Mouse (Mus musculus) retina, postnatal 1 day (tissue): ENCODE data around the gene Rab11a.

Experiments
- DNase-seq: peaks from one replicate; pipeline ENCODE4 v3.0.0-alpha.2; 2012

Rab11a gene

GRCm38 (mm10) chr9:64690771-64691170 lies 46.8 kb downstream of the Rab11a start:
- DNase-seq: no peak

GRCm38 (mm10) chr9:64688015-64688394 lies 49.6 kb downstream of the Rab11a start:
- DNase-seq: no peak

- DNase-seq: peak; percentile 38
Observed at GRCm38 (mm10) chr9:64687122-64688014, 50.2 kb downstream of the Rab11a start.

- peak; percentile 58 for DNase-seq
Observed at GRCm38 (mm10) chr9:64671341-64672319, 65.9 kb downstream of the Rab11a start.

- no peak for DNase-seq
Observed at GRCm38 (mm10) chr9:64668001-64668400, 69.6 kb downstream of the Rab11a start.

- DNase-seq: no peak
Observed at GRCm38 (mm10) chr9:64667513-64667912, 70.0 kb downstream of the Rab11a start.

- peak; percentile 48 for DNase-seq
Observed at GRCm38 (mm10) chr9:64666549-64666948, 71.0 kb downstream of the Rab11a start.
